Mouse (Mus musculus): ENCODE data around the gene Nufip2. TPM values are rescaled to one million over a fixed set of nuclear protein-coding genes. Genes with fewer than 3 reads are reported as not detected.

The Nufip2 gene
- total and polyA plus RNA-seq, 3 experiments: 24.7 to 56.1 (median 50.5) TPM

GRCm38 (mm10) chr11:77777436-77777835 lies 91.5 kb downstream of the Nufip2 start:
- no peak for TF ChIP-seq TAL1 (IDR thresholded peaks at IDR 0.05; ENCODE audit: low read length)
- Histone ChIP-seq H3K9me3 (replicated peaks; ENCODE audit: insufficient read depth, low read length) (no peaks in the 10 kb centered on the region), H3K9ac (ENCODE audit: control insufficient read depth, low read depth, low read length, poor library complexity, severe bottlenecking) (no peak overlapping the region), H3K27me3 (ENCODE audit: control insufficient read depth in 1 of 2, insufficient read depth in 2 of 2, low read length in 2 of 2) (no peaks in the 10 kb centered on the region), H3K4me1 (ENCODE audit: control insufficient read depth in 1 of 2, insufficient read depth in 2 of 2, low read length in 2 of 2) (peaks cover 3 to 12% of the 10 kb centered on the region in 2 experiments), H3K4me3 (ENCODE audit: control insufficient read depth in 1 of 2, insufficient read depth in 1 of 2, low read depth in 2 of 2, low read length in 2 of 2) (no peak overlapping the region), H3K36me3 (ENCODE audit: control insufficient read depth in 1 of 2, insufficient read depth in 2 of 2, low read length in 2 of 2) (peaks cover 0 to 6% of the 10 kb centered on the region in 2 experiments; a peak in 2 of 4 replicates), H3K27ac (ENCODE audit: control insufficient read depth, low read depth, low read length) (no peak overlapping the region), H3K79me2 (ENCODE audit: control insufficient read depth, insufficient read depth, low read length, poor library complexity) (no peaks in the 10 kb centered on the region)
- DNase-seq (ENCODE audit: low read depth, low spot score): no peak

- peaks cover 0 to 7% of the 10 kb centered on the region in 2 experiments; a peak in 1 of 4 replicates for H3K4me1 ChIP-seq (ENCODE audit: control insufficient read depth in 1 of 2, insufficient read depth in 2 of 2, low read length in 2 of 2)
- H3K9me3 ChIP-seq (replicated peaks; ENCODE audit: insufficient read depth, low read length): no peaks in the 10 kb centered on the region
- no peak overlapping the region for H3K9ac ChIP-seq (ENCODE audit: control insufficient read depth, low read depth, low read length, poor library complexity, severe bottlenecking)
- H3K79me2 ChIP-seq (ENCODE audit: control insufficient read depth, insufficient read depth, low read length, poor library complexity): no peaks in the 10 kb centered on the region
- no peaks in the 10 kb centered on the region for H3K27me3 ChIP-seq (ENCODE audit: control insufficient read depth in 1 of 2, insufficient read depth in 2 of 2, low read length in 2 of 2)
- DNase-seq (ENCODE audit: low read depth, low spot score): no peak
- H3K4me3 ChIP-seq (ENCODE audit: control insufficient read depth in 1 of 2, insufficient read depth in 1 of 2, low read depth in 2 of 2, low read length in 2 of 2): no peak overlapping the region
- H3K36me3 ChIP-seq (ENCODE audit: control insufficient read depth in 1 of 2, insufficient read depth in 2 of 2, low read length in 2 of 2): peaks cover 0 to 2% of the 10 kb centered on the region in 2 experiments; a peak in 1 of 4 replicates
- H3K27ac ChIP-seq (ENCODE audit: control insufficient read depth, low read depth, low read length): no peak overlapping the region
- TF ChIP-seq MEF2A (IDR thresholded peaks at IDR 0.05; ENCODE audit: extremely low read depth, insufficient replicate concordance, low read depth, low read length, poor library complexity, severe bottlenecking): no peak
- TF ChIP-seq GABPA (IDR thresholded peaks at IDR 0.05; ENCODE audit: low read depth, low read length): no peak
- TF ChIP-seq BHLHE40 (IDR thresholded peaks at IDR 0.05; ENCODE audit: borderline replicate concordance, low read depth, low read length): no peak
- no peak for TF ChIP-seq CHD1 (IDR thresholded peaks at IDR 0.05; ENCODE audit: low read depth, low read length)
- TF ChIP-seq TCF12 (IDR thresholded peaks at IDR 0.05; ENCODE audit: low read depth, low read length): no peak
- no peak for TF ChIP-seq MAZ (IDR thresholded peaks at IDR 0.05; ENCODE audit: low read depth, low read length)
- no peak for TF ChIP-seq ZKSCAN1 (IDR thresholded peaks at IDR 0.05; ENCODE audit: low read depth, low read length)
- no peak for TF ChIP-seq USF1 (IDR thresholded peaks at IDR 0.05; ENCODE audit: low read depth, low read length)
- TF ChIP-seq TBP (IDR thresholded peaks at IDR 0.05; ENCODE audit: low read depth, low read length): no peak
- no peak for TF ChIP-seq RAD21 (IDR thresholded peaks at IDR 0.05; ENCODE audit: low read depth, low read length)
- no peak for TF ChIP-seq NELFE (IDR thresholded peaks at IDR 0.05; ENCODE audit: low read depth, low read length)
- TF ChIP-seq POLR2AphosphoS2 (IDR thresholded peaks at IDR 0.05; ENCODE audit: low read length): no peak
- TF ChIP-seq POLR2AphosphoS5 (IDR thresholded peaks at IDR 0.05; ENCODE audit: borderline replicate concordance, low read depth, low read length): no peak
- no peak for TF ChIP-seq ZMIZ1 (IDR thresholded peaks at IDR 0.05; ENCODE audit: low read depth, low read length)
- TF ChIP-seq CTCF (IDR thresholded peaks at IDR 0.05 in 2 of 3, conservative IDR thresholded peaks at IDR 0.05 in 1 of 3; ENCODE audit: control insufficient read depth in 1 of 3, insufficient read depth in 1 of 3, low read depth in 2 of 3, low read length in 3 of 3, poor library complexity in 1 of 3, severe bottlenecking in 1 of 3): no peak
- TF ChIP-seq MXI1 (IDR thresholded peaks at IDR 0.05; ENCODE audit: low read depth, low read length): no peak
- no peak for TF ChIP-seq NRF1 (IDR thresholded peaks at IDR 0.05; ENCODE audit: insufficient read depth, low read depth, low read length, poor library complexity, severe bottlenecking)
- no peak for TF ChIP-seq MYC (IDR thresholded peaks at IDR 0.05; ENCODE audit: low read depth, low read length)
Measured at GRCm38 (mm10) chr11:77777937-77778336, 92.0 kb downstream of the Nufip2 start.
